ENCODE assay signal across 13 mouse cellular contexts in genomic region chr15:98448521-98448920, GRCm38 (mm10). TPM values are rescaled to one million over a fixed set of nuclear protein-coding genes. Genes with fewer than 3 reads are reported as not detected.
DNase-seq lines count a peak whose midpoint lies in the region; ATAC-seq and TF ChIP-seq lines count a peak whose summit lies in the region.
"Had no signal": no experiment of that assay in that cellular context is flagged by ENCODE, and none has a peak within 500 bp of the region (broad histone marks: within the 10 kb centered on the region; RNA-seq: fewer than 3 reads in every experiment).

No protein-coding gene starts in this region.

- H3K9ac ChIP-seq in hindbrain, embryonic 11.5 days (ENCODE audit: low read depth, low read length) = no peak overlapping the region
- no peak overlapping the region for H3K9ac ChIP-seq in hindbrain, embryonic 14.5 days
- no peak overlapping the region for H3K9ac ChIP-seq in MEL (ENCODE audit: control insufficient read depth, low read depth, low read length, poor library complexity, severe bottlenecking)
- no peak overlapping the region for H3K9ac ChIP-seq in heart, embryonic 11.5 days (ENCODE audit: low read depth, low read length)
- H3K9ac ChIP-seq: limb, embryonic 12.5 days had no signal

- no peak for TF ChIP-seq EP300 in MEL (IDR thresholded peaks at IDR 0.05; ENCODE audit: low read depth in 1 of 2, low read length in 2 of 2)

- no peak overlapping the region for H3K4me3 ChIP-seq in hindbrain, embryonic 11.5 days (ENCODE audit: low read depth, low read length)
- no peak overlapping the region for H3K4me3 ChIP-seq in hindbrain, embryonic 14.5 days (replicated peaks; ENCODE audit: low read length)
- H3K4me3 ChIP-seq in MEL (ENCODE audit: control insufficient read depth in 1 of 2, insufficient read depth in 1 of 2, low read depth in 2 of 2, low read length in 2 of 2) = no peak overlapping the region
- no peak overlapping the region for H3K4me3 ChIP-seq in heart, embryonic 11.5 days (ENCODE audit: low read depth, low read length)
- H3K4me3 ChIP-seq: limb, embryonic 12.5 days had no signal

- no peak overlapping the region for H3K27ac ChIP-seq in hindbrain, embryonic 11.5 days (ENCODE audit: low read depth, low read length)
- H3K27ac ChIP-seq in hindbrain, embryonic 14.5 days = no peak overlapping the region
- H3K27ac ChIP-seq in MEL (ENCODE audit: control insufficient read depth, low read depth, low read length) = no peak overlapping the region
- no peak overlapping the region for H3K27ac ChIP-seq in heart, embryonic 11.5 days (ENCODE audit: low read depth, low read length)
- H3K27ac ChIP-seq: limb, embryonic 12.5 days had no signal

- no peak for ATAC-seq in hindbrain, embryonic 11.5 days (ENCODE audit: low FRiP score)
- ATAC-seq in hindbrain, embryonic 14.5 days (ENCODE audit: low FRiP score) = no peak
- no peak for ATAC-seq in monocyte, adult 5-6 weeks (replicated peaks; ENCODE audit: insufficient number of reproducible peaks, low FRiP score, low TSS enrichment, poor library complexity, severe bottlenecking)
- ATAC-seq in heart, embryonic 11.5 days (replicated peaks; ENCODE audit: insufficient number of reproducible peaks, low FRiP score, low TSS enrichment) = no peak
- ATAC-seq: intestine, embryonic 16.5 days had no signal

- no peaks in the 10 kb centered on the region for H3K79me2 ChIP-seq in MEL (ENCODE audit: control insufficient read depth, insufficient read depth, low read length, poor library complexity)

- H3K27me3 ChIP-seq in hindbrain, embryonic 11.5 days (ENCODE audit: control insufficient read depth, insufficient read depth, low read length) = no peaks in the 10 kb centered on the region
- no peaks in the 10 kb centered on the region for H3K27me3 ChIP-seq in hindbrain, embryonic 14.5 days (ENCODE audit: control insufficient read depth, insufficient read depth, low read length)
- H3K27me3 ChIP-seq in MEL (ENCODE audit: control insufficient read depth in 1 of 2, insufficient read depth in 2 of 2, low read length in 2 of 2) = peaks cover 0 to 4% of the 10 kb centered on the region in 2 experiments; a peak in 2 of 4 replicates
- H3K27me3 ChIP-seq in heart, embryonic 11.5 days (ENCODE audit: control insufficient read depth, insufficient read depth, low read length) = no peaks in the 10 kb centered on the region
- H3K27me3 ChIP-seq: limb, embryonic 12.5 days had no signal

- TF ChIP-seq POLR2A in MEL (IDR thresholded peaks at IDR 0.05; ENCODE audit: control insufficient read depth in 1 of 2, insufficient read depth in 1 of 2, low read depth in 1 of 2, low read length in 2 of 2, poor library complexity in 1 of 2) = no peak

- H3K4me1 ChIP-seq in hindbrain, embryonic 11.5 days (replicated peaks; ENCODE audit: control insufficient read depth, insufficient read depth, low read length) = no peaks in the 10 kb centered on the region
- no peaks in the 10 kb centered on the region for H3K4me1 ChIP-seq in hindbrain, embryonic 14.5 days (replicated peaks; ENCODE audit: control insufficient read depth, insufficient read depth, low read length)
- H3K4me1 ChIP-seq in MEL (ENCODE audit: control insufficient read depth in 1 of 2, insufficient read depth in 2 of 2, low read length in 2 of 2) = no peaks in the 10 kb centered on the region
- H3K4me1 ChIP-seq in heart, embryonic 11.5 days (ENCODE audit: control insufficient read depth, insufficient read depth, low read length) = 0 out of 2 replicates have a peak, but pooled peaks cover 2% of the 10 kb centered on the region
- H3K4me1 ChIP-seq: limb, embryonic 12.5 days had no signal

- no peaks in the 10 kb centered on the region for H3K9me3 ChIP-seq in hindbrain, embryonic 11.5 days (ENCODE audit: control insufficient read depth, low read length)
- no peaks in the 10 kb centered on the region for H3K9me3 ChIP-seq in hindbrain, embryonic 14.5 days (ENCODE audit: control insufficient read depth, low read length)
- H3K9me3 ChIP-seq in MEL (replicated peaks; ENCODE audit: insufficient read depth, low read length) = no peaks in the 10 kb centered on the region
- no peaks in the 10 kb centered on the region for H3K9me3 ChIP-seq in heart, embryonic 11.5 days (replicated peaks; ENCODE audit: control insufficient read depth, low read length)
- H3K9me3 ChIP-seq: limb, embryonic 12.5 days had no signal

- 58% methylated on average over 4 of the region's 4 CpGs for WGBS in hindbrain, embryonic 11.5 days
- WGBS in hindbrain, embryonic 14.5 days = 54% methylated on average over 4 of the region's 4 CpGs
- WGBS in heart, embryonic 11.5 days (ENCODE audit: insufficient replicate concordance) = 58% methylated on average over 4 of the region's 4 CpGs

- H3K36me3 ChIP-seq in hindbrain, embryonic 11.5 days (ENCODE audit: control insufficient read depth, insufficient read depth, low read length) = no peaks in the 10 kb centered on the region
- H3K36me3 ChIP-seq in hindbrain, embryonic 14.5 days (replicated peaks; ENCODE audit: control insufficient read depth, insufficient read depth) = no peaks in the 10 kb centered on the region
- H3K36me3 ChIP-seq in MEL (ENCODE audit: control insufficient read depth in 1 of 2, insufficient read depth in 2 of 2, low read length in 2 of 2) = no peaks in the 10 kb centered on the region
- H3K36me3 ChIP-seq in heart, embryonic 11.5 days (ENCODE audit: control insufficient read depth, insufficient read depth, low read length) = no peaks in the 10 kb centered on the region
- H3K36me3 ChIP-seq: limb, embryonic 12.5 days had no signal

- H3K4me2 ChIP-seq in hindbrain, embryonic 11.5 days (replicated peaks; ENCODE audit: low read depth, low read length) = no peak overlapping the region
- H3K4me2 ChIP-seq in hindbrain, embryonic 14.5 days (replicated peaks) = no peak overlapping the region; the same call in 1 of the 2 replicates
- H3K4me2 ChIP-seq in heart, embryonic 11.5 days = no peak overlapping the region
- H3K4me2 ChIP-seq: limb, embryonic 12.5 days had no signal

- no peak for TF ChIP-seq CTCF in MEL (IDR thresholded peaks at IDR 0.05 in 2 of 3, conservative IDR thresholded peaks at IDR 0.05 in 1 of 3; ENCODE audit: control insufficient read depth in 1 of 3, insufficient read depth in 1 of 3, low read depth in 2 of 3, low read length in 3 of 3, poor library complexity in 1 of 3, severe bottlenecking in 1 of 3)

- peak; percentile 18 for DNase-seq in hindbrain, embryonic 11.5 days (ENCODE audit: low spot score)
- no peak for DNase-seq in hindbrain, embryonic 14.5 days (ENCODE audit: low spot score)
- peak; percentile 16 for DNase-seq in MEL (ENCODE audit: low read depth, low spot score)
- peak; percentile 14 to 28 for DNase-seq in cerebellum, postnatal 10 days
- peak; percentile 34 to 55 for DNase-seq in kidney, postnatal 4 days
- DNase-seq in ovary, postnatal 14 days (ENCODE audit: low spot score) = no peak
- DNase-seq: gastrocnemius, postnatal 25 days had no signal

- TF ChIP-seq RAD21 in MEL (IDR thresholded peaks at IDR 0.05; ENCODE audit: low read depth, low read length) = no peak

TF ChIP-seq in MEL, 35 proteins besides CTCF, POLR2A, EP300 and RAD21 (continues in another document):
- no peak for TF ChIP-seq CHD1 (IDR thresholded peaks at IDR 0.05; ENCODE audit: low read depth, low read length)

RNA-seq across cellular contexts. Expression of gene Olfr281, which starts 3.9 kb away (rescaled TPM):
- not detected in 2 replicates for polyA plus RNA-seq in hindbrain, embryonic 11.5 days (2014; fragmentation: Nextera tagmentation; extraction: Ambion mirVana)
- not detected in 2 replicates for polyA plus RNA-seq in hindbrain, embryonic 14.5 days (2014; fragmentation: Nextera tagmentation; extraction: Ambion mirVana)
- total RNA-seq in MEL (2012; rRNA removed) = 0.08 TPM in 1 of 2 replicates, not detected in the other
- under 1 TPM in 1 of 2 experiments, not detected in 1; 0.40 TPM for polyA plus RNA-seq in MEL (2012; ENCODE audit: insufficient read depth in 1 of 2, insufficient read length in 2 of 2, low read depth in 1 of 2, low replicate concordance in 2 of 2, missing spikeins in 1 of 2)
- not detected in 3 replicates for total RNA-seq in monocyte, adult 5-6 weeks (2017)
- polyA plus RNA-seq in heart, embryonic 11.5 days (2014; fragmentation: Nextera tagmentation; extraction: Ambion mirVana) = not detected in 2 replicates
- total RNA-seq: gastrocnemius, postnatal 25 days; megakaryocyte-erythroid progenitor cell, adult 5-6 weeks had no signal
- polyA plus RNA-seq: intestine, embryonic 16.5 days; limb, embryonic 12.5 days; stomach, embryonic 16.5 days had no signal

RNA-seq across cellular contexts. Expression of gene Olfr282, which starts 17.5 kb away (rescaled TPM):
- polyA plus RNA-seq in hindbrain, embryonic 11.5 days (2014; fragmentation: Nextera tagmentation; extraction: Ambion mirVana) = not detected in 2 replicates
- polyA plus RNA-seq in hindbrain, embryonic 14.5 days (2014; fragmentation: Nextera tagmentation; extraction: Ambion mirVana) = not detected in 2 replicates
- total RNA-seq in MEL (2012; rRNA removed) = not detected in 2 replicates
- polyA plus RNA-seq in MEL (2012; ENCODE audit: insufficient read depth in 1 of 2, insufficient read length in 2 of 2, low read depth in 1 of 2, low replicate concordance in 2 of 2, missing spikeins in 1 of 2) = under 1 TPM in 1 of 2 experiments, not detected in 1; 0.18 TPM
- not detected in 3 replicates for total RNA-seq in monocyte, adult 5-6 weeks (2017)
- polyA plus RNA-seq in heart, embryonic 11.5 days (2014; fragmentation: Nextera tagmentation; extraction: Ambion mirVana) = not detected in 2 replicates
- total RNA-seq: gastrocnemius, postnatal 25 days; megakaryocyte-erythroid progenitor cell, adult 5-6 weeks had no signal
- polyA plus RNA-seq: intestine, embryonic 16.5 days; limb, embryonic 12.5 days; stomach, embryonic 16.5 days had no signal

RNA-seq across cellular contexts. Expression of gene OR5BS1P, which starts 21.2 kb away (rescaled TPM):
- polyA plus RNA-seq in hindbrain, embryonic 11.5 days (2014; fragmentation: Nextera tagmentation; extraction: Ambion mirVana) = not detected in 2 replicates
- polyA plus RNA-seq in hindbrain, embryonic 14.5 days (2014; fragmentation: Nextera tagmentation; extraction: Ambion mirVana) = not detected in 2 replicates
- 0.04 TPM in 1 of 2 replicates, not detected in the other for total RNA-seq in MEL (2012; rRNA removed)
- polyA plus RNA-seq in MEL (2012; ENCODE audit: insufficient read depth in 1 of 2, insufficient read length in 2 of 2, low read depth in 1 of 2, low replicate concordance in 2 of 2, missing spikeins in 1 of 2) = not detected
- not detected in 3 replicates for total RNA-seq in monocyte, adult 5-6 weeks (2017)
- polyA plus RNA-seq in heart, embryonic 11.5 days (2014; fragmentation: Nextera tagmentation; extraction: Ambion mirVana) = not detected in 2 replicates
- total RNA-seq: gastrocnemius, postnatal 25 days; megakaryocyte-erythroid progenitor cell, adult 5-6 weeks had no signal
- polyA plus RNA-seq: intestine, embryonic 16.5 days; limb, embryonic 12.5 days; stomach, embryonic 16.5 days had no signal

RNA-seq across cellular contexts. Expression of gene Lalba, which starts 34.0 kb away (rescaled TPM):
- not detected in 2 replicates for polyA plus RNA-seq in hindbrain, embryonic 11.5 days (2014; fragmentation: Nextera tagmentation; extraction: Ambion mirVana)
- polyA plus RNA-seq in hindbrain, embryonic 14.5 days (2014; fragmentation: Nextera tagmentation; extraction: Ambion mirVana) = not detected in 2 replicates
- total RNA-seq in MEL (2012; rRNA removed) = not detected in 2 replicates
- polyA plus RNA-seq in MEL (2012; ENCODE audit: insufficient read depth in 1 of 2, insufficient read length in 2 of 2, low read depth in 1 of 2, low replicate concordance in 2 of 2, missing spikeins in 1 of 2) = not detected
- total RNA-seq in monocyte, adult 5-6 weeks (2017) = not detected in 3 replicates
- not detected in 2 replicates for polyA plus RNA-seq in heart, embryonic 11.5 days (2014; fragmentation: Nextera tagmentation; extraction: Ambion mirVana)
- total RNA-seq: gastrocnemius, postnatal 25 days; megakaryocyte-erythroid progenitor cell, adult 5-6 weeks had no signal
- polyA plus RNA-seq: intestine, embryonic 16.5 days had no signal

RNA-seq across cellular contexts. Expression of gene Olfr279, which starts 43.7 kb away (rescaled TPM):
- polyA plus RNA-seq in hindbrain, embryonic 11.5 days (2014; fragmentation: Nextera tagmentation; extraction: Ambion mirVana) = not detected in 2 replicates
- polyA plus RNA-seq in hindbrain, embryonic 14.5 days (2014; fragmentation: Nextera tagmentation; extraction: Ambion mirVana) = not detected in 2 replicates
- total RNA-seq in MEL (2012; rRNA removed) = under 0.01 TPM in 1 of 2 replicates, not detected in the other
- 10 to 100 TPM in 1 of 2 experiments, under 1 TPM in 1; 0.03 to 81.4 TPM for polyA plus RNA-seq in MEL (2012; ENCODE audit: insufficient read depth in 1 of 2, insufficient read length in 2 of 2, low read depth in 1 of 2, low replicate concordance in 2 of 2, missing spikeins in 1 of 2)
- not detected in 3 replicates for total RNA-seq in monocyte, adult 5-6 weeks (2017)
- not detected in 2 replicates for polyA plus RNA-seq in heart, embryonic 11.5 days (2014; fragmentation: Nextera tagmentation; extraction: Ambion mirVana)
- total RNA-seq: gastrocnemius, postnatal 25 days; megakaryocyte-erythroid progenitor cell, adult 5-6 weeks had no signal
- polyA plus RNA-seq: intestine, embryonic 16.5 days; limb, embryonic 12.5 days; stomach, embryonic 16.5 days had no signal

Comparison
In these comparisons a context has a peak if more than half of its experiments do, and no peak if none do; other contexts are left out.
1. DNase-seq: peak in hindbrain, embryonic 11.5 days (single experiment), MEL (single experiment), cerebellum, postnatal 10 days (2 of 2) and kidney, postnatal 4 days (2 of 2); none in hindbrain, embryonic 14.5 days (single experiment) and ovary, postnatal 14 days (single experiment).